Mouse (Mus musculus): Measurements from ENCODE around the gene Ahnak2.

DNA sequence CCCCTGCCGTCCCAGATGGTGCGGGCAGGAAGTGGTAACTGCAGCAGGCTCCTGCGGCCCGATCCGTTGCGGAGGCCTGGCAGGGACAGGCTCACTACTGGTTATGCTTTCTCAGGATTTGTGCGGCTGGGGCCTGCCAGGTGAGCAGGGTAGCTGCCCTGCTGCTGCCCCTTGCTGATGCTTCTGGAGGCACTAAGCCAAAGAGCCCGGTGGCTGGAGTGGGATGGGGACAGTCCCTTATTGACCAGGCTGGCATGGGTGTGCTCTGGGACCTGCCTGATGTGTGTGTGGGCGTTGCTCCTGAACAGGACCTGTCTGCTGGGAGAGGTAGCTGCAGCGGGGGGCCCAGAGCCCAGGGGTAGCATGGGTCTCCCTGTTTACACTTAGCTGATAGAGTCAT lies 56.7 kb downstream of the Ahnak2 start:
- TF ChIP-seq CTCF (IDR thresholded peaks at IDR 0.05; ENCODE audit: low read depth) (no peak), EP300 (IDR thresholded peaks at IDR 0.05; ENCODE audit: low read depth) (no peak)

All from heart, postnatal 0 days (tissue).